ENCODE assay signal across 20 mouse cellular contexts in the genomic region with DNA sequence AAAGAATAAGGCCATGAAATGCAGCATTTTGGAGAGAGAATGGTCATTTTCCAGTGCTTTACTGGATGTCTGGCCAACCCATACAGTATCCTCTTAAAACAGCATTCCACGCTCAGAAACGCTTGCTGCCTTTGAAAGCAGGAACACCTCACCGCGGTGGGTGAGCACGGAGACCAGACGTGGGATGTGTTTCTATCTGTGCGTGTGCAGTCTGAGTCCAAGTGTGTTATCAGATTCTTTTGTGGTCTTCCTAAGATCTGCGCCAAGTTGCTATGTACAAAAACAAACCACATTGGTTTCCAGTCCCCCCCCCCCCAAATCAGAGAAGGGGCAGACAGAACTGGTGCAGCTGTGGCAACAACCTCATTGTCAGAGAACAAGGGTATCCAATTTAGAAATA.
"Had no signal": no experiment of that assay in that cellular context is flagged by ENCODE, and none has a peak within 500 bp of the region (broad histone marks: within the 10 kb centered on the region; RNA-seq: fewer than 3 reads in every experiment).

No protein-coding gene starts in this region.

- H3K4me1 ChIP-seq: limb, embryonic 15.5 days; midbrain, embryonic 12.5 days; midbrain, embryonic 15.5 days; neural tube, embryonic 13.5 days; stomach, embryonic 15.5 days had no signal

- DNase-seq: kidney, adult 18-20 months; kidney, postnatal 25 days; left cerebral cortex, postnatal 4 days; liver, postnatal 0 days; lung, embryonic 14.5 days; lung, postnatal 14 days; lung, postnatal 4 days; retina, postnatal 1 day; right cerebral cortex, postnatal 25 days; spleen, adult 18-20 months; thymus, postnatal 25 days had no signal

- H3K4me3 ChIP-seq: kidney, embryonic 15.5 days; limb, embryonic 12.5 days; limb, embryonic 15.5 days; midbrain, embryonic 12.5 days; midbrain, embryonic 15.5 days; neural tube, embryonic 13.5 days; stomach, embryonic 15.5 days had no signal

- H3K4me2 ChIP-seq: kidney, embryonic 15.5 days; limb, embryonic 12.5 days; limb, embryonic 15.5 days; liver, embryonic 11.5 days; lung, embryonic 14.5 days; midbrain, embryonic 12.5 days; midbrain, embryonic 15.5 days; neural tube, embryonic 13.5 days; stomach, embryonic 15.5 days had no signal

- ATAC-seq: liver, postnatal 0 days; midbrain, embryonic 15.5 days had no signal

- H3K36me3 ChIP-seq: kidney, embryonic 15.5 days; limb, embryonic 12.5 days; limb, embryonic 15.5 days; midbrain, embryonic 12.5 days; midbrain, embryonic 15.5 days; neural tube, embryonic 13.5 days; stomach, embryonic 15.5 days had no signal

- H3K27me3 ChIP-seq: kidney, embryonic 15.5 days; limb, embryonic 12.5 days; limb, embryonic 15.5 days; midbrain, embryonic 12.5 days; midbrain, embryonic 15.5 days; neural tube, embryonic 13.5 days; stomach, embryonic 15.5 days had no signal

- H3K27ac ChIP-seq: kidney, embryonic 15.5 days; limb, embryonic 12.5 days; limb, embryonic 15.5 days; liver, embryonic 14.5 days; midbrain, embryonic 12.5 days; midbrain, embryonic 15.5 days; neural tube, embryonic 13.5 days; stomach, embryonic 15.5 days had no signal

- H3K9me3 ChIP-seq: kidney, embryonic 15.5 days; limb, embryonic 12.5 days; limb, embryonic 15.5 days; midbrain, embryonic 12.5 days; midbrain, embryonic 15.5 days; neural tube, embryonic 13.5 days; stomach, embryonic 15.5 days had no signal

- H3K9ac ChIP-seq: kidney, embryonic 15.5 days; limb, embryonic 12.5 days; limb, embryonic 15.5 days; liver, embryonic 14.5 days; liver, postnatal 0 days; lung, embryonic 14.5 days; midbrain, embryonic 12.5 days; midbrain, embryonic 15.5 days; neural tube, embryonic 13.5 days; stomach, embryonic 15.5 days had no signal
